Mouse (Mus musculus) gastrocnemius, postnatal 36 days (tissue): ENCODE data around the gene Lsm4. TPM values are rescaled to one million over a fixed set of nuclear protein-coding genes. Genes with fewer than 3 reads are reported as not detected.

Source experiments
- DNase-seq, 2 experiments: peaks; one replicate each; pipeline ENCODE4 v3.0.0; 2022
- intact Hi-C: fragments of 180-260 bp; cut with DNase I; formaldehyde crosslinking; loops from one replicate; pipeline ENCODE4 v1.15.1; 2025
- long read RNA-seq, 2 experiments: library from polyadenylated mRNA; stranded (forward); transcript quantifications; one replicate each; pipeline ENCODE4 v2.0.0; 2021
- total RNA-seq, 2 experiments: library from RNA; stranded (reverse); gene quantifications; 2 replicates each; pipeline ENCODE4 v1.2.3; 2021

Gene Lsm4
- total RNA-seq = 10 to 100 TPM; 54.9 to 63.3 TPM
- long read RNA-seq, experiment 1, transcript Lsm4-201 (5 exons, 925 nt) = major isoform, 204 of 238 reads
- long read RNA-seq, experiment 1, partial matches to known transcripts = 23 of 238 reads
- long read RNA-seq, experiment 1, other reads (novel, unspliced or antisense) = 11 of 238 reads
- long read RNA-seq, experiment 2, transcript Lsm4-201 (5 exons, 925 nt) = major isoform, 198 of 248 reads
- long read RNA-seq, experiment 2, partial matches to known transcripts = 44 of 248 reads
- long read RNA-seq, experiment 2, other reads (novel, unspliced or antisense) = 6 of 248 reads

DNA sequence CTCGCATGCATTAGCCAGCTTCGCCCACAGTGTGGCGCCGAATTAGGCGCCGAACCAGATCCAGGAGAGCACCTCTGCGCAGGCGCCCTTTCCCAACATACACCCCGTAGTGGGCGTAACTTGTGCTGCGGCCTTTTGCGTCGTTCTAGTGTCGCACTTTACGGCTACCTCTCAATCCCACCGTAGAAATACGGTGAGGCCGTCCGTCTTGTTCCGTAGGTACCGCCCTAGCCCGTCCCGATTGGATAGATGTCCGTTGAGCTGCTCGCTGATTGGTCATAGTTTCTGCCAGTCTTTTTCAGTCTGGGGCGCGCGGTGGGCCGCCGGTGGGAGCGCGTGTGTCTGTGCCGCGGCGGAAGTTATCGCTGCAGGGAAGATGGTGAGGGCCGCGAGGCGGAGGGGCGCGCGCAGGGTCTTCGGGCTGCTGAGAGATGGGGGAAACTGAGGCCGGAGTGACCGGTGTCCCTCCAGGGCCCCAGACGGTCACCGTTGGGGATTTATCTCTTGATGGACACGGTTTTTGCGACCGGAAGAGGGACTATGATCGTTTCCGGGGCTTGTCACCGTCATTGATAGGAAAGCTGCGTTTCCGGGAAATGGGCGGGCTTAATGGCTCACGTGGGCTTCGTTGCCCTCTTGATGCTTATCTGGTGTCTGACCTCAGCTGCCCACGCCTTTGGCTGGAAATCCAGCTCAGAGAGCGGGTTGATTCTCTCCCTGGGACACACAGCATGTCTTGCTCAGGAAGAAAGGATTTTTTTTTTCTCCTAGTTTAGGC, at the start of gene Lsm4:
Gene Lsm4 (plus strand): TSS at position 170 of the 778 bp plus-strand sequence.
- DNase-seq = peak; percentile 94 to 99
- intact Hi-C loops = loop anchor here (1.0 kb wide), 1 partner anchor 27 kb away; no protein-coding TSS in a partner anchor

DNA sequence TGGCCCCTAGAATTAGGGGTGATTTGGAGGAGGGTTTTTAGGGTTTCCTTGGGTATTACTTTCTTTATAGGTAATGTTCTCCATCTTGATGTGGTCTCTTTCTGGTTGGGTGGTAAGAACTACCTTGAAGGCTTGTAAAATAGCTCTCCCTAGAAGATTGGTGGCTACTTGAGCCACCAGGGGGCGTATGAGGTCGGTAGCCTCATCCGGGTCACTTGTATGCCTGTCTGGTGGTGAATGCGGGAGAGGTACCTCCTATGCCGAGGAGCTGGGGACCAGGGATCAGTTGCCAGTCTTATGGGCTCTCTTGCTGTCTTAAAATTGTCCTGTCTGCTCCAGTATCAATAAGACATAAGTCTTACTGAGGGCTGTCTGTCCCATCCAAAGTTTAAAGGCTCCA, 47.9 kb upstream of the Lsm4 start:
- DNase-seq = peak in 1 of 2 experiments; percentile 65
- intact Hi-C loops = no loop called here

DNA sequence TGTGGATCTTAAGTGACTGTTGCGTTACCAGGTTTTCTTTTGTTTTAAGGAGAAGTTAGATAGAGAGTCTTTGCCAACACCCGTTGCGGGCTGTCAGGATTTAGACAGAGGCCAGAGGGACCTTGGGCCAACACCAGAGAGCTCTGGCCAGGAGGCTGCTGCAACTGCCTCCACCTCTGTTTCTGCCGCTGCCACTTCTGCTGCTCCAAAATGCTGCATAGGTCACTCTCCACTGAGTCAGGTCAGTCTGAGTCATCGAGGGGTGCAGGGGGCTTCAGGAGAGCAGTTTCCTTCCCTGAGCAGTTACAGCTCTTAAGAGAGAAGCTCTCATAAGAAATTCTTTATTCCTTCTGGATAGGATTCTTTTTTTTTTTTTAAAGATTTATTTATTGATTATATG, 46.0 kb upstream of the Lsm4 start:
- intact Hi-C loops = no loop called here
- DNase-seq = no peak

- DNase-seq = no peak
- intact Hi-C loops = loop anchor here (2.0 kb wide), 1 partner anchor 24 kb away; no protein-coding TSS in a partner anchor
These were observed 44.0 kb upstream of the Lsm4 start for GRCm38 (mm10) chr8:70628986-70629490.

GRCm38 (mm10) chr8:70629574-70630531, 43.2 kb upstream of the Lsm4 start:
- peak; percentile 75 to 92 for DNase-seq
- intact Hi-C loops = loop anchor here (2.0 to 5.0 kb wide), 2 partner anchors 23 to 72 kb away; partner anchors contain the start of gene Iqcn

GRCm38 (mm10) chr8:70630532-70631381, 42.3 kb upstream of the Lsm4 start:
- intact Hi-C loops = loop anchor here (5.0 kb wide), 1 partner anchor 72 kb away; the partner anchor contains the start of gene Iqcn
- peak in 1 of 2 experiments; percentile 47 for DNase-seq

DNA sequence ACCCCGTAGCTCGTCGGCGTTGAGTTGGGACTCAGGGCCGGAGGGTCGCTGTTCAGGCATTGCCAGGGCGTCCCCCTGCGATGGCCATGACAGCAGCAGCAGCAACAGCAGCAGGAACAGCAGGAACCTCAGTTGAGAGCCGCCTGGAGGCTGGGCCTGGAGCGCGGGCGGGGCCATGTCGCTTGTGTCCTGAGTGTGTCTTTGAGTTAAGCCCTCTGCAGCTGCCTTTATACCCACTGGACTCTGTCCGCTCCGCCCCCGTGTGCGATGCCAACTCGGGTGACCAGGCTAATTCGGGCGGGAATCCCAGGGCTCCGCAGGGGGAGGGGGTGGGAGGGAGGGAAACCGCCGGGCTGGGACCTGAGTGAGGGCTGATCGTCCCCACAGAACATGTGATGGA, 41.6 kb upstream of the Lsm4 start:
- intact Hi-C loops = loop anchor here (5.0 kb wide), 1 partner anchor 71 kb away; the partner anchor contains the start of gene Iqcn
- no peak for DNase-seq

DNA sequence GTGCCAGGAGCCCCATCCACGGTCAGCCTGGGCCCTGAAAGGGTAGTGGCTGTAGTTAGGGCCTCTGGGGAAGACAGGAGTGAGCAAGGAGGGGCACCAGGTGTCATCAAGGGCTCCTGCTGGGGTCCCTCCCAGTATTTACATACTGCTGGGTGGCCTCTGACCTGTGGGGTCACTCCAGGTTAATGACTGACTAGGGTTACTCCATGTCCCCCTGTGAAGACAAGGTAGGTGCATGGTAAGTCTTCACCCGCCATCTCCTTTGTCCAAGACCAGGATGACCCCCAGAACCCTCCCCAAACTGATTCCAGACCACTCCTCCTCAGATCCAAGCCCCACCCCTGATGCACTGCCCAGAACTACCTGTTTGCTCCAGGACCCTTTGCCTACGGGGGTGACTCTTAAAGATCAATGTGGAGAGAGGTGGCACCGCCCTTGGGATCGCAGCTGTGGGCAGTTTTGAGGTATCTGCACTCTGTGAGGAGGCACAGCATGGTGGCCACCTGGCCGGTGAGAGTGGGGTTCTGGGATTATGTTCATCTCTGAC, 40.6 kb upstream of the Lsm4 start, which contains the start of gene Gdf15:
Gene Gdf15 (minus strand): TSS at position 111 of the 547 bp plus-strand sequence.
- DNase-seq = no peak
- intact Hi-C loops = loop anchor here (5.0 kb wide), 1 partner anchor 70 kb away; the partner anchor contains the start of gene Iqcn

DNA sequence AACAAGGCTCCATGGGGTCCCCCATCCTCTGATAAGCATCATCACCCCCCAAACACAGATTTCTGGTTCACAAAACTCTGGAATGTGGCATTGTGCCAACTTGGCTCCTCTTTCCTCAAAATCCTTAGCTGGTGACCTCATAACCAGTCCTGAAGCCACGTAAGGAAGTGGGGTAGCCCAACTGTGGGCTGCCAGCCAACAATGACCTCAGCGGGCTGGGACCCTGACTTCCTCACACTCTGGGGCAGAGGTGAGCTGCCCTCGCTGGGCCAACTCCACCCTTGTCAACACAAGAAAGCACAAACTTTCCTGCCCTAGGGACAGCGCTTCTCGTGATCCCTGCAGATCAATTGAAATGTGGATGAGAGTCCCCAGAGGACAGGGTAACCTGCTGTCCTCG, 39.0 kb upstream of the Lsm4 start:
- intact Hi-C loops = loop anchor here (5.0 kb wide), 1 partner anchor 68 kb away; the partner anchor contains the start of gene Iqcn

GRCm38 (mm10) chr8:70635527-70635926, 37.5 kb upstream of the Lsm4 start:
- intact Hi-C loops = no loop called here

More for the DNA sequence above, 39.0 kb upstream of the Lsm4 start:
- DNase-seq = peak in 1 of 2 experiments; percentile 60

DNA sequence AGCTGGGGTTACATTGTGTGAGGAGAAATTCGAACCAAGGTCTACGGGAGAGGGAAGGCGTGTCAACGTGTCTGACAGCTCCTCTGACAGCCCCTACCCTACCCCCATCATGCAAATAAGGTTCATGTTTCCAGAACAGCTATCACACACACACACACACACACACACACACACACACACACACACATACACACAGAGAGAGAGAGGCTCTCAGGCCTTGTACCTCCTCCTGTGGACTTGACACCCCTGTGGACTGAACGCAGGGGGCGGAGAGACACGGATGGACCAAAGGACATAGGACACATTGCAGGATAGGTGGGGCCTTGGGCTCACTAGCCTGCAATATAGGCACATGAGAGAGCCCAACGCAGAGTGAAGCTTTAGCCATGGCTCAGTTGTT, 36.2 kb upstream of the Lsm4 start:
- intact Hi-C loops = no loop called here
- DNase-seq = no peak

More at GRCm38 (mm10) chr8:70635527-70635926, 37.5 kb upstream of the Lsm4 start:
- no peak for DNase-seq

GRCm38 (mm10) chr8:70638752-70639151, 34.3 kb upstream of the Lsm4 start:
- DNase-seq = no peak
- intact Hi-C loops = no loop called here

- intact Hi-C loops = no loop called here
- DNase-seq = no peak
These were observed 30.0 kb upstream of the Lsm4 start for GRCm38 (mm10) chr8:70643019-70643418.

- intact Hi-C loops = no loop called here
- no peak for DNase-seq
These were observed 29.0 kb upstream of the Lsm4 start for GRCm38 (mm10) chr8:70644065-70644464.

DNA sequence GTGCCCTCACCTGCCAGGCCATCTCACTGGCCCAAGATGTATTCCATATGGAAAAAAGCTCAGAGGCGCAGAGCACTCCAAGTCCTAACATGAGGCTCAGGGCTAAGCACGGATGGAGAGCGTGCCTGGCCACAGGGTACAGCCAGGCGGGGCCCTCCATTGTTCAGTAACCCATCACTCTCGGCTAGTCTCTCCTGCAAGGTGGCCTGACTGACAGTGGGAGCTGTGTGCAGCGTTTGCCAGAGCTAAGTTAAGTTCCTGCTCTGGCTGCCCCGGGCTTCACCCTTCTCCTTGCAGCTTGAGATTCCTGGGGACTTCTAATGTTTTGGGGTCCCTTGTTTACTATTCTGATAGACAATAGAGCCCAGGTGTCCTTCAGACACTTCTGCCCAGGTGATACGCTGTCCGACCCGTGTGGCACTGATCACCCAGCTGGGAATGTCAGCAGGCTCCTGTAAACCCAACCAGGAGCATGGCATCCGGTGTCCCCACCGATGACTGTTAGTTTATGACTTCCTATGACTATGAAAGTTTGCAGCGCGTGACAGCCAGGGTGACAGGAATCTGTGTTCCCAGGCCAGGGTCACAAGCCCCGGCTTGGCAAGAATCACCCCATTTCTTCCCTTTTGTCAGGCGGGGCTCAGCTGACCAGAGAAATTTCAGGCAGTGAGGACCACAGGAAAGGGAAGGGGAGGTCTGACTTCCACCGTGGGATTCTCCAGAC, 27.4 kb upstream of the Lsm4 start:
- no peak for DNase-seq
- intact Hi-C loops = no loop called here

DNA sequence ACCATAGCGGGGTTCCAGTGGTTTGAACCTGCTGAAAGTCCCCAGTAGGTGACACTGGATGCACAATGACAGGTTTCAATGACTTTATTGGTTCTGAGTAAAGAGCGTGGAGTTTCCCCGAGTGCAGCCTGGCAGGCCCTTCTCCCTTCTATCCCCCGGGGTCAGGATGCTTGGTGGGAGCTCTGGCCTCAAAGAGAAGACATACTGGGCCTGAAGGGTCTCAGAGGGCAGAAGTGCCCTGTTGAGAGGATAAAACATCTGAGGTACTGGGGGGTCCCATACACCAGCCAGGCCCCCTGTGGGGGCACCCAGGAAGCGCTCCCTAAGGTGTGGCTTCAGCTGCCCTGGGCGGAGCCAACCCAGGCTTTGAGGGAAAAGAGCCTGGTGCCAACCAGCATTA, 26.7 kb upstream of the Lsm4 start:
- intact Hi-C loops = no loop called here
- DNase-seq = no peak

- intact Hi-C loops = no loop called here
These were observed 26.3 kb upstream of the Lsm4 start for GRCm38 (mm10) chr8:70646775-70647174.

More at GRCm38 (mm10) chr8:70646775-70647174, 26.3 kb upstream of the Lsm4 start:
- no peak for DNase-seq
